Mouse (Mus musculus) kidney, postnatal 25 days (tissue): ENCODE data around the gene Glo1.
"Not testable (repeated sequence)": the region's sequence is repeated elsewhere in the genome, so short reads cannot be mapped to it uniquely, and the experiment has no call there.

Experiments
- DNase-seq, 2 experiments: peaks; one replicate each; pipeline ENCODE4 v3.0.0; 2021; ENCODE audit warnings: mixed read lengths in 2 of 2

Glo1 gene

DNA sequence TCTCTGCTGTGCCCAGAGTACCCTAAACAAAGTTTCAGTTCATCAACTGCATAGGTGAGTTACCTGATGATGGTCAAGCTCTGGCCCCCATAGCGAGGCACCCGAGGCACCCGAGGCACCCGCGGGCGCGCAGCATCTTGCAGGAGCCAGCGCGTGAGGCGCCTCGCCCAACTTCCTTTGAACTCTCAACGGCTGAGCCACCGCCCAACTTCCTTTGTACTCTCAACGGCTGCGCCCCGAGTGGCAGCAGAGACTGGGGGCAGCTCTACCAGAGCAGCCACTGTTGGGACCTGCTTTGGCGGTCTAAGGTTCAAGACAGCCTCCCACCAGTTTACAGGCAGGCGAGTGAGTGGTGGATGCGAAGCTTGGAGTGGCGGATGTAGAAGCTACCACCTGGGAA lies at the start of gene Glo1:
Glo1 (minus strand) TSS at position 153 of the 400 bp plus-strand sequence.
- not testable (repeated sequence) for DNase-seq

DNA sequence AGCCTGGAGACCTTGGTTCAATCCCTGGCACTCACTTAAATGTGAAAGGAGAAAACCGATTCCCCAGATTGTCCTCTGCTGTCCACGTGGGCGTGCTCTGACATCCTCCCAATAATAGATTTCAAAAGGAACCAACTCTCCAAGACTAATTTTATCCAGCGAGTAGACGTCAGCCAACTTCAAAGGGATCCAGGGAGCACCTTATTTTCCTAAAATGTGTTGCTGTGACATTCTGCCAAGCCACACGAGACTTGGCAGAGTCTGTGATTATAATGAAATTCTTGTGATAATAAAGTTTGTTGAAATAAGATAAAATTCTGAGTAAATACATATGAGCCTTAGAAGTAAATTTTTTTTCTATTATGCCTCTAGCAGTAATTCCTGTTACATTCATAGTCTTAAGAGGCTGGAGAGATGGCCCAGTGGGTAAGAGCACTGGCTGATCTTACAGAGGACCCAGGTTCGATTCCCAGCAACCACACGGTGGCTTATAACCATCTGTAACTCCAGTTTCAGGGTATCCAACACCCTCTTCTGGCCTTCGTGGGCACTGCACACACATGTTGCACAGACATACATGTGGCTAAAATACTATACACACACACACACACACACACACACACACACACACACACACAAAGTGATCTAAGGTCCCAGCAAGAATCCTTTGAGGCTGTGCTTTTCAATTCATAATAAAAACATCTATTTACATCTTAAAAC lies 48.5 kb upstream of the Glo1 start:
- no peak for DNase-seq

DNA sequence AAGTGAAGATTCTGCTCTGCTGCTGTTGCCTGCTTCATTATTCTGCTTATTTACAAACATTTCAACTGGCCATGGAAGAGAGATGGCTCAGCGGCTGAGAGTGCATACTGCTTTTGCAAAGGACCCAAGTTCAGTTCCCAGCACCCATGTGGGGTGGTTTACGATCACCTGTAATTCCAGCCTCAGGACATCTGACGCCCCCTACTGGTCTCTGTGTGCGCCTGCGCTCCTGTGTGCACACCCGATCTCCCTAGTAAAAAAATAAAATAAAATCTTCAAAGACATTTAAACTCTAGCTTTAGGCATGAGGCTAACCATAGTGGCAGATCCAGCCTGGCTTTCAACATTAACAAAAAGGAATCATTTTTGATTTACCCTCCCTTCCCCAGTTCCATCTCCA lies 46.4 kb upstream of the Glo1 start:
- no peak for DNase-seq

DNA sequence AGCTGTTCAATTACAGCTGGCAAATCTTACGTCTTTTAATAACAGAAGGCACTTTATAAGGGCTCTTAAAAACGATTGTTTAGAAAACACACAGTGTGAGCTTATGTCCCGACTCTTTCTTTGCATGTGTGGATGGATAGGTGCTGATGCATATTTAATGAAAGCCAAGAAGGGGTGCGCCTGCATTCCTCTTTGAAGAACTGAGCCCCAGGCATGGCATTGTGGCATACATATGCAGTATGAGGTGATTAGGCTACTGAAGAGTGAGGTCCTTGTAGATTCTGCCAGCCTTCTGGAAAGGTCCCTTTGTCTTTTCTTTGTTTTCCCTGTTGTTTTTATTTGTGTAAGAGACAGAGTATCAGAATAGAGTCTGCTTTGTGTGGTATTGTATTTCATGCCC lies 45.9 kb upstream of the Glo1 start:
- no peak for DNase-seq

DNA sequence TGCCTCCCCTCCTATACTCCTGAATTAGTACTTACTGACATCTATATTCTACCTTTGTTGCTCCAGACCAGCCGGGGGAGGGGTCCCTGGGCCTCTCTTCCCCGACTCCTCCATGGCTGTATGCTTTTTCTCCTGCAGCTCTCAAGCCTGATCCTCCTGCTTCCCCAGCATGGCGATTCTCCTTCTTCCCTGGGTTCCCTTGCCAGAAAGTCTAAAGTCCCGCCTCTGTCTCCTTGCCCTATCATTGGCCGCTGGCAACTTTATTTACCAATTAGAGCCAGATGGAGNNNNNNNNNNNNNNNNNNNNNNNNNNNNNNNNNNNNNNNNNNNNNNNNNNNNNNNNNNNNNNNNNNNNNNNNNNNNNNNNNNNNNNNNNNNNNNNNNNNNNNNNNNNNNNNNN lies 38.2 kb upstream of the Glo1 start:
- no peak for DNase-seq

DNA sequence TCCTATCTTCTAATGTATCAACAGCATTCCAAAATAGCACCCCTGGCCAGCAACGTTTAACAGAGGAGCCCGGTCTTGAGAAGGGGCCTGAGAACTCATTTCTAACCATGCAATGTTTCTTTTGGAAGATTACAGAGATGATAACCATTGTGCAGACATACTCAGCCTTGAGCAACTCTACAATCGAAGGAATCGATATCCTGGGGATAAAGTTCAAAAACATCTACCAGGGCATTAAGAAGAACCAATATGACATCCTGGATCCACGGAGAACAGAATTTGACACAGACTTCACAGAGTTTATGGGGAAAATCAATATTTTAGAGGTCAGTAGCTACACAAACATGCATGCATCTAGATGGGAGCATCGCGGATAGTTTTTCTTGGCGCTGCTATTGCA lies 36.5 kb upstream of the Glo1 start:
- DNase-seq = no peak

DNA sequence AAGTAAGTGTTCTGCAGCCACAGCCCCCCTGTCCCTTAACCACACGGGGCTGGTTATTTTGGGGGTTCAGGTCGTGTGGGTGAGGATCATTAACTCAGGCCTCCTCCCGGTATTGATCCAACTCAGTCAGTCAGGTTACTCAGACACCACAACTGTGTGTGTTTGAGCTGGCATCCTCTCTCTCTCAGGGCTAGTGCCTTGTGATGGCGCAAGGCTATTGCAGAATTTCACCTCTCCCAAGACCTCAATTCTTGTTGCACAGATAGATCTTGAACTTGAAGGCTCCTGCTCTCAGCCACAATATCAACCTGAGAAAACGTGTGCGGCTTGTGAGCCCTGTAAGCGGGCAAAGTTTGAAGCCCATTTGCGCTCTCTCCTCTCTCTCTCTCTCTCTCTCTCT lies 35.5 kb upstream of the Glo1 start:
- DNase-seq = no peak

DNA sequence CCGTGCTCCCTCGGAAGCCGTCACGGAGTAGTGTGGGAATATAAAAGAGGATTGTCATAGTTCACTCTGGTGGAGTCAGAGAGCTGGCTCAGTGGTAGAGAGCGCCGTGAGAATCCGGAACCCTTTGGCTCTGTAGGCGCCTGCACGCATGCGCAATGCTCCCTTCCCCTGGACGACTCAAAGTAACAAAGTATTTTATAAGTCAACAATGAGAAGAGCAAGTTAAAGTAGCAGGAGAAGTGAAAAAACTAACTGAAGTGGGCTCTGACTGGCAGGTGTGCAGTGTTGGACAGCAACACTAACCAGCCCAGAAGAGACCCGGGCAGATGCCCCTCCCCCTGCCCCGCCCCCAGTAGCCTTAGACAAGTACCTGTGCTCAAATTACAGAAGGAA lies 31.5 kb upstream of the Glo1 start:
- peak; percentile 84 to 87 for DNase-seq

DNA sequence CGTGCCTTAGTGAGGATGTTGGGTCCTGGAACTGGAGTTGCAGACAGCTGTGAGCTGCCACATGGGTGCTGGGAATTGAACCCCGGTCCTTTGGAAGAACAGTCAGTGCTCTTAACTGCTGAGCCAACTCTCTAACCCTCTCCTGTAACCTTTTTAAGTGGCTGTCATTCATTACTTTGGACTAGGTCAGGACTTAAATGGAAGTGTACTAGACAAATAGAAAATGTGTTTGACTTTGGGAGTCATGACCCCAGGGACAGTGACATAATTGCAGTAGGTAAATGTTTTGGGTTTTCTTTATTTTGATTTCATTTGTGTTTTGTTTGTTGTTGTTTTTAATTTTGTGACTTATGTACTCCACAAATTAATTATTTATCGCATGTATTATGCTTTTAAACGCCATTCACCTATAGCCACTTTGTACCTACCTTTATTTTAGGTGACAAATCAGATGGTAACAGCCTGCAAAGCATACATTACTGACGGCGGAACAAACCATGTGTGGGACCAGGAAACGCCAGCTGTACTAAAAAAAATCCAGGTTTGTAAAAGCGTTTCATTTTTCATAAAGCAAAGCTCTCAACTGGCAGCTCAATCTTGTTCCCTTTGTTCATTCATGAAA lies 31.0 kb upstream of the Glo1 start:
- no peak for DNase-seq

DNA sequence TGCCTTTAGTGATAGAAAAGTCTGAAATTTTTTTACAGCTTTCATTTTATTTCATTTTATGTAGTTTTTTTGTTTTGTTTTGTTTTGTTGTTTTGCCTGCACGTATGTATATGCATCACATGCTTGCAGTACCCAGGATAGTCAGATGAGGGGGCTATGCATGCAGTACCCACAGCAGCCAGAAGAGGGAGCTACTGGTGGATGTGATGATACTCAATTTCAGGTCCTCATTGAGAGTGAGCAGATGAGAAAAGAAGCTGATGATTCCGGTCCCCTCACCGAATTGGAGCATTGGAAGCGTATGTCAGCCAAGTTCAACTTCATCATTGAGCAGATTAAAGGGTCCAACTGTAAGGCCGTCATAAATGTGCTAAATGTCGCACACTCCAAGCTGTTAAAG lies 26.3 kb upstream of the Glo1 start:
- peak in 1 of 2 experiments; percentile 14 for DNase-seq

DNA sequence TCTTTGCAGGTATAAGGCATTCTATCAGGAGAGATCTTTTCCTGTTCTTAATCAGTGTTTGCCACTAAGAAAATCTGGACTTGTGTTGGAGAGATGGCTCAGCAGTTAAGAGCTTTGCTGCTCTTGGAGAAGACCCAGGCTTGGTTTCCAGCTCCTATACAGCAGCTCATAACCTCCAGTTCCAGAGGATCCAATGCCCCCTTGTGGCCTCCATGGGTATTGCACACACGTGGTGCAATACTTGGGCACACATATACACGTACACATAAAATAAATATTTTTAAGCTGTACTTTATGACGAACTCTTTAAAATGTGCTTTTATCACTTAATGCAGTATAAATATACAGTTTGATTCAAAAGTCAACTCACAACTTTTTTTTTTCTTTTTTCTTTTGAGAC lies 22.1 kb upstream of the Glo1 start:
- DNase-seq = no peak

DNA sequence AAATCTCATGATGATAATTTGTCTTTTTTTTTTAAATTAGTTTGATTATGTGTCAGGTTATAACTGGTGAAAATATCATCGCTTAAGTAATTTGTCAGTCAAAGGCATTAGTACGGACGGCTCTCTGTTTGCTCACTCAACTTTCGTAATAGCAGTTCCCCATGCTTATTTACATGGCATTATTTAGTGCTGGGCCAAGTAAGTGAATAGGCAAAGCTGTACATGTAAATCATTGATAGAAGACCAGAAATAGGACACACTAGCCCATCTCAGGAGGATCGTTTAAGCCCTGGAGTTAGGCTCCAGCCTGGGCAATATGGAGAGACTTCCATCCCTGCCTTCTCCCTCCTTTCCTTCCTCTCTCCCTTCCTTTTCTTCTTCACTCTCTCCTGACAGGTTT lies 14.2 kb upstream of the Glo1 start:
- no peak for DNase-seq

DNA sequence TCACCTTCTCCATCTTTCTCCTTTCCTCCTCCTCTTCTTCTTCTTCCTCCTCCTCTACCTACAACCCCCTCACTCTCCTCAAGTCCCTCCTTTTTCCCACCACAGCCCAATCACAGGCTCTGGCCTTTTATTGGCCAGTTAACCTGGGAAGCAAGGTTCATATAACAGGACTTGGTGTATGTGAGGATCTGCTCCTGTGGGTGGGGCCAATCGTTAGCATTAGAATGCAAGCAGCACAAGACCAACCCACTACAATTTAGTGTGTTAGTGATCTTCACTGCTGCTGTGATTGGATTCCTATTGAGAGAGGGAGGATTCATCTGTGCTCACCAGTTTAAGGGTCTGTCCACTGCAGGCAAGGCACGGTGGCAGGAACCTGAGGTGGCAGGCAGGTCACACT lies 12.3 kb upstream of the Glo1 start:
- no peak for DNase-seq

DNA sequence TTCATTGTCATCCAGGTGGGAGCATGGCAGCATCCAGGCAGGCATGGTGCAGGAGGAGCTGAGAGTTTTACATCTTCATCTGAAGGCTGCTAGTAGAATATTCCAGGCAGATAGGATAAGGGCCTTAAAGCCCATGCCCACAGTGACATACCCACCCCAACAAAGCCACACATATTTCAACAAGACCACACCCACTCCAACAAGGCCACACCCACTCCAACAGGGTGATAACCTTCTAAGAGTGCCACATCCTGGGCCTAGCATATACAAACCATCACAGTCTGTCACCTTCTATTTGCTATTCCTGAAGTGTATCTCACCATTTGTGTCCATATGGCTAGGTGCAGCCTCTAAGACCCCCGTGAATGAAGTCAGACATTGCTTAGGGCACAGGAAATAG lies 11.0 kb upstream of the Glo1 start:
- DNase-seq = no peak

DNA sequence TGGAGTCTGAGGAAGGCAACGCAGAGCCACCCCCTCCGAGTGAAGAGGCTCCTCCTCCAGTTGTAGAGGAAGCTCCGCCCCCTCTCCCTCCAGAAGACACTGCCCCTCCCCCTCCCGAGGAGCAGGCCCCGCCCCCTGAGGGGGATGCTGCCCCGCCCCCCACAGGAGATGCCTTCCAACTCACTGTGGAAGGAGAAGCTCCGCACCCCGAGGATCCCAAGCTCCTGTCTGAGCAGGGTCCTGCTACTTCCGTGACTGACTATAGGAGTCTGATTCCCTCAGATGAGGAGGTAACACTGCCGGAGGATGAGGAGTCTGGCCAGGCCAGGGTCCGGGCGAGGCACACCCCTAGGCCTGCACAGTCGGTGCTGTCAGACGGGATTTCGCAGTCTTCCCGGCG lies 8.7 kb upstream of the Glo1 start:
- peak; percentile 29 to 48 for DNase-seq

DNA sequence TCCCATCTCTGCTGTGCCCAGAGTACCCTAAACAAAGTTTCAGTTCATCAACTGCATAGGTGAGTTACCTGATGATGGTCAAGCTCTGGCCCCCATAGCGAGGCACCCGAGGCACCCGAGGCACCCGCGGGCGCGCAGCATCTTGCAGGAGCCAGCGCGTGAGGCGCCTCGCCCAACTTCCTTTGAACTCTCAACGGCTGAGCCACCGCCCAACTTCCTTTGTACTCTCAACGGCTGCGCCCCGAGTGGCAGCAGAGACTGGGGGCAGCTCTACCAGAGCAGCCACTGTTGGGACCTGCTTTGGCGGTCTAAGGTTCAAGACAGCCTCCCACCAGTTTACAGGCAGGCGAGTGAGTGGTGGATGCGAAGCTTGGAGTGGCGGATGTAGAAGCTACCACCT lies 2.5 kb downstream of the Glo1 start, which contains the start of gene Dnah8:
Dnah8 (plus strand) TSS at position 223 of the 400 bp plus-strand sequence.
- DNase-seq = not testable (repeated sequence)

DNA sequence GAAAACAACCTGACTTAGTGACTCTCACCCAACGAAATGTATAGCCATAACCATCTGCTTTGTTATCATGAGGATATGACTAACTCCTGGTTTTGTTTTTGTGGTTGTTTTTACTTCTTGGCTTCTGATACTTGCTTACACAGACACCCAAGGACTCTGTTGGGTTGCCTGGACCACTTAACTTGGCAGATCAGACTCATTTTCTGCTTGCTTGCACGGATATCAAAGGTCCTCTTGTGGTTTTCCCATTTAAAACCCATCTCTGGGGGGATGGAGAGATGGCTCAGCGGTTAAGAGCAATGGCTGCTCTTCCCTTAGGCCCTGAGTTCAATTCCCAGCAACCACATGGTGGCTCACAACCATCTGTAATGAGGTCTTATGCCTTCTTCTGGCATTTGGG lies 3.5 kb downstream of the Glo1 start:
- DNase-seq = peak in 1 of 2 experiments; percentile 8

DNA sequence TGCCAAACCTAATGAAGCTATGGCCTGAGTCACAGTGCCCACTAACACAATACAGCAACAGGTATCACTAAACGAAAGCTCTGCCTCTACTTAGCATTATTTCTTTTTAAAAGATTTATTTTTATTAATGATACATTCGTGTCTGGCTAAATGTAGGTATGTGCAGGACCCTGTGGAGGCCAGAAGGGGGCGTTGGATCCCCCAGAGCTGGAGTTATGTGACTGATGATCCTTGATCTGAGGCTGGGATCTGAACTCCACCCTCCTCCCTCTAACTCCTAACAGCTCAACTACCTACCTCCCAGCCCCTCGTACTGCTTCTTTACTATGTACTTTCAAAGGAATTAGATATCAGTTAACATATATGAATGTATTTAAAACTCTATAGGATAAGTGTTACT lies 5.2 kb downstream of the Glo1 start:
- peak in 1 of 2 experiments; percentile 17 for DNase-seq

DNA sequence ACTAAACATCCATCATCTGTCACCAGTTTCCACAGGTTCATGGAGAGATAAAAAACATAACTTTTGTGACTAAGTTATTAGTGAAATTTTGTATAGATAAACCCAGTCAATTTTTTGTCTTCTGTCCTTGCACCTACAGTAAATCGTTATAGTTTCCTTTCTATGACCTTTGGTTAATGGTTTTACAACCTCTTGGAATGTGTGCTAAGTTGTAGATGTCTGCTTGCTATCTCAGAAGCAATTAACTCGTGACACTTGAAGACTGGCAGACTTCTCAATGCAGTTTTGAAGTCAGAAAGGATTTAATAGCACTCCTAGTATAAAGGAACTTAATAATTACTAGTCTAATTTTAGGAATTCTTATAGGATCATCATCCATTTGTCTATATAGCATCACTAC lies 6.1 kb downstream of the Glo1 start:
- no peak for DNase-seq

DNA sequence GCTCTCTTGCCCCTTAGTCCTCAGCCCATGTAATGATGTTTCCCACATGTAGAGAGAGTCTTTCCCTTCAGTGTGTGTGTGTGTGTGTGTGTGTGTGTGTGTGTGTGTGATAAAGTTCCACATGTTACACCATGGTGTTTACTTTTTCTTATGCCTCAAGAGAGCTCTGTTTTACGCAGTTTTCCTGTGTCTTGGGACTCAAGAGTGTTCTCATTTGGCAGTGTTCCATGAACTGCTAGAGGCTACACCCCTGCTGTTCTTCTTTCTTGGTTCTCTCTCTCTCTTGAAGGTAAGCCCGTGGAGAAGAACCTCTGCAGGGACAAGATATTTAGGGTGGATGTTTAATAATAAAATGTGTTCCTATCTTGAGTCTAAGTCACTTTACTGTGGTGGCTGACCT lies 7.5 kb downstream of the Glo1 start:
- DNase-seq = no peak

DNA sequence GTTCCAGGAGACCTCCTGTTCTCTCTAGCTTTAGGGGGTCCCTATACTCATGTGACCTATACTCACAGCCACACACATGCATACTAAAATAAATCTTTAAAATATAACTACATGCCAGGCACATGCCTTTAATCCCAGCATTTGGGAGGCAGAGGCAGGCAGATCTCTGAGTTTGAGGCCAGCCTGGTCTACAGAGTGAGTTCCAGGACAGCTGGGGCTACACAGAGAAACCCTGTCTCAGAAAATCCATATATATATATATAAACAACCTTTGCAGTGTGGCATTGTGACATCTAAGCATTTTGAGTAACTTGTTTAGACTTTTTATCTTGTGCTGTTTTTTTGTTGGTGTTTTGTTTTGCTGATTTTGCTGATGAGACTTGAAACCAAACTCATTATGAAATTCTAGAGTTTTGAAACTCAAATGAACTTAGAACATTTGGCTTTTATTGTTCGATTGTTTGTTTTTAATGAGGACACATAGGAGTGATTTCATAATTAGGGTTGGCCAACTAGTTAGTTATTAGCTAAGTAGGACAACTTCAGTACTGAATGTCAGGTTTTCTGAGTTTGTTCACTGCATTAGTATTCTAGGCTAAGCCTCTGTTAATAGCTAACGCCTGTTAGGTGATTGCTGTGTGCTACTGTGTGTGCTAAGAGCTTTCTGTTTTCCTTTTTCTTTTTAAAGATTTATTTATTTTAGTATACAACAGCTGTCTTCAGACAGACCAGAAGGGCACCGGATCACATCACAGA lies 8.4 kb downstream of the Glo1 start:
- DNase-seq = no peak

DNA sequence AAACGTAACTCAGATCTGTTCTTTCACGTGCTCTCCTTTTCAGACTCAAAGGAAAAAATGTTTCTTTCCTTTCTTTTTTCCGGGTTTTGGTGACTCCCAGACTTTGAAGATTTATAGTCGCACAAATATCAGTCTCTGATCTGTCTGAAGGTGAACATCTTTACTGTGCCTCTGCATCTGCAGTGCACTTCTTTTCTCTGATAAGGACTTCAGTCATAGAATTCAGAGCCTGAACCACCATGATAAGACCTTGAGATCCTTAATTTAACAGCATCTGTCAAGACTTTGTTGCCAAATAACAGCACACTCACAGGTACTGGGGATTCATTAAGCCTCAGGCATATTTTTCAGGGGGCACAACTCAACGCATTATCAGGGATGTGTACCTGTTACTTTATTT lies 10.5 kb downstream of the Glo1 start:
- DNase-seq = no peak

DNA sequence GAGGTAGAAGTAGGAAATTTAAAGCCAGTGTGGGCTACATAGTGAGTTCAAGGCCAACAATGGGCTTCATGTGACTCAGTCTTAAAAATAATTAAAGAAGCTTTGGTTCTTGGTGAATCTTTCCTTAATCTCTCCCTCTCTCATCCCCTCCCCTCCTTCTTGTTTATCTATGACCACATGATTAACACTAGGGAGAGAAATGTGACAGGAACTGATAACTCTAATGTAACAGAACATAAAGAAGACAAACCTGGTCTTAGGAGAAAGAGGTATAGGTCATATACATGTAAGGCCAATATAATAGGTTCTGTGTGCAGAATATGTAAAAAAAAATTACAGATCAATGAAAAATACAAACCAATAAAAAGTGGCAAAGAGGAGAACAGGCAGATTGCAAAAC lies 13.3 kb downstream of the Glo1 start:
- DNase-seq = no peak
